Mouse (Mus musculus) embryo, embryonic 9.5 days (tissue): ENCODE results near the gene Cmc1.
"Not testable (repeated sequence)": the region's sequence is repeated elsewhere in the genome, so short reads cannot be mapped to it uniquely, and the experiment has no call there.

Experiments
- DNase-seq: peaks from one replicate; pipeline ENCODE4 v3.0.0-alpha.2; 2017; ENCODE audit errors: extremely low spot score

Cmc1 gene

DNA sequence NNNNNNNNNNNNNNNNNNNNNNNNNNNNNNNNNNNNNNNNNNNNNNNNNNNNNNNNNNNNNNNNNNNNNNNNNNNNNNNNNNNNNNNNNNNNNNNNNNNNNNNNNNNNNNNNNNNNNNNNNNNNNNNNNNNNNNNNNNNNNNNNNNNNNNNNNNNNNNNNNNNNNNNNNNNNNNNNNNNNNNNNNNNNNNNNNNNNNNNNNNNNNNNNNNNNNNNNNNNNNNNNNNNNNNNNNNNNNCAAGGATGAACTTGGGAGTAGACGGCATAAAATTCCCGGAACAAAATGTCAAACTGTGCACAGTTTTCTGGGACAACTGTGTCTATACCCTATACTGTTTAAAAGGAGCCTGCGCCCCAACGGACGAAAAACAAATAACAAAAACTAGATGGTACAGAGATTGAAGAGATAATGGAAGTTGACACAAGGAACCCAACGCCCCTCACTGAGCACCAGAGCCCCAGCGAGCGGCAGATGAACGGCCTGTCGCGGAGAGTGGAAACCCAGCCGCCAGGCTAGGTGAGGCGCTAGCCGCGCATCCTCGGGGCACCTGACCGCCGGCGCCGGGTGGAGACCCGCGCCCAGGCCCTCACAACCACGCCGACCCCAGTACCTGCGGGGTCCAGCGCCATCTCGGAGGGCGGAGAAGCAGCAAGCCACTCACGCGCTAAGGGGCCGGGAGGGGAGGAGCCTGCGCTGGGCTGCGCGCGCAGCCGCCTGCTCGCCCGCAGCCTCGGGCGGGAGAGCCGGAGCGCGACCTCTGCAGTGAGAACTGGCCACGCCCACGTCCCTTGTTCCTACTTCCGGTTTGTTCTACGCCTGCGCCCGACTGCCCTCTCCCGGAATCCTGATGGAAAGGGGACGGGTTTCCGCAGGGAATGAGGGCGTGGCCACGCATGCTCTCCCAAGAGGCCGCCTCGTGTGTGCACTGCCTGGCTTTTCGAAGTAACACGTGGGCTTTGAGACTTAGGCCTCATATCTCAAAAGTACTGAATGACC is at the start of gene Cmc1:
Gene Cmc1 (minus strand): TSS at position 771 of the 996 bp plus-strand sequence.
- peak; percentile 96 for DNase-seq

DNA sequence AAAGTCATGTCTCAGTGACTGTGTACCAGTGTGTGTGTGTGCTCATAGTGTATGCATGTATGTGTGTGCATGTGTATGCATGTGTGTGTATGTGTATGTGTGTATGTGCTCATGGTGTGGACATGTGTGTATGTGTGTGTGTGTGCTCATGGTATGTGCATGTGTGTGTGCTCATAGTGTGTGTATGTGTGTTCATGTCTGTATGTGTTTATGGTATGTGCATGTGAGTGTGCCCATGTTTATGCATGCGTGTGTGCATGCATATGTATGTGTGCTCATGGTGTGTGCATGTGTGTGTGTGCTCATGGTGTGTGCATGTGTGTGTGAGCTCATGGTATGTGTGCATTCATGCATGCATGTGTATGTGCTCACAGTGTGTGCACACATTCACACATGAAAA is 48.6 kb upstream of the Cmc1 start:
- DNase-seq = no peak

DNA sequence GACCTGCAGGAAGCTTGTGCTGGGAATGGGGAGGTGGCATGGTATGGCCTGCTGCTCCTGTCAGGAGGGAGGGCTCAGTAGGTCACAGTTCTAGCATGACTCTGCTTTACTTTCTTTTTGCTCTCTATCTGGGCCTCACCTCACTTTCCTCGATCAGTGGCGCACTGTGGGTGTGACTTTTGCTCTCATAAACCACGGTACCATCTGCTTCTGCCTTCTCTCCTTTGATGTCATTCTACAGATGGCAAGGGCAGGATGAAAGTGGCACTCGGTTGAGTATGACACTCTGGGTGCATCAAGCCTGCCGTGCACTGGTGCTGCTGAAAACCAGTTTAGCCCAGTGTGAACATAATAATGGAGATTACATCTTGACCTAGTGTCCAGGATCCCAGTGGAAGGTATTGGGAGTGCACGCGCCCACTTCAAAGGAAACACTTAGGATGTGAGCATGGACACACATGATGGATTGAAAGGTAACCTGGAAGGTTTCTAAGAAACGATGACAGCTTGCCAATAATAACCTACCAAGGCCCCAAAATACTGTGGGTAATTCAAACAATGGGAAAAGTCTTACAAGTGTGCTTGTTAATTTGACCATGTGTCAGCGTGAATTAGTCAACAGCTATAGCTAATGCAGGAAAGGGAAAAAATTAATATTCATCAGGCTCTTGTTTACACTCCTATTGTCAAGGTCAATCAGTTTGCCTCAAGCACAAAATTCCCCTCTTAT is 46.8 kb upstream of the Cmc1 start:
- DNase-seq = no peak

DNA sequence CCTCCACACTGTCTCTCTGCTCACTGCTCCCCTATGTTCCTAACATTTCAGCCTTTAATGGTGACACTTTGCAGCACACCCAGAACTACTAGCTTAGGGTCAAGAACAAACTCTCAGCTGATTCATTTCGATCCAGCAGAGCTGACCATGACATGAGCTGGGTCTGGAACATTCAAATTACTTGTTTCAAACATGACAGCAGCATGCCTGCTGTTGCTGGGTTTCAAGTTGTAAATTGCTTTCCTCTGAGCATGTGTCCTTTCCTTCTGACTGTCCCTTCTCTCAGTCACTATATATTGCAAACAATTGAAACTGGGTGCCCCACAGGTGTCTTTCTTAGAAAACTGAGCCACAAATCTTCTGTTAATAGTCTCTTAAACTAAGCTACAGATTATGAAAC is 43.3 kb upstream of the Cmc1 start:
- DNase-seq = no peak

DNA sequence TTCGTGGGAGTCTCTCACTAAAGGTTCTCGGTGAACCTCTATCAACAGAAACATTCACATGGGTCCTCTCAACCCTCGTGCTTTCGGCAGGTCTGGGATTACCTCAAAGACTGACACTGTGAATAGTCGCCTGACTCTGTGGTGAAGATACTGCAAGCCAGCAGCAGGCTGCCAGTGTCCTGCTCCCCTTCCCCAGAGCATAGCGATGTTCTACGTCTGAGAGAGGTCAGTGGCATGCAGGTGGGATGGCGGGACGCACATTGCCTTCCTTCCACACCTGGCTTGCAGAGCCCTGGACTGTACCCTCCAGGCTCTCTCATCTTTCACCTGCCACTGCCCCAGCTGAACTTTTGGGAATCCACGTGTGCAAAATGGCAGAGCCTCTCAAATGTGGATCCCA is 41.3 kb upstream of the Cmc1 start:
- no peak for DNase-seq

DNA sequence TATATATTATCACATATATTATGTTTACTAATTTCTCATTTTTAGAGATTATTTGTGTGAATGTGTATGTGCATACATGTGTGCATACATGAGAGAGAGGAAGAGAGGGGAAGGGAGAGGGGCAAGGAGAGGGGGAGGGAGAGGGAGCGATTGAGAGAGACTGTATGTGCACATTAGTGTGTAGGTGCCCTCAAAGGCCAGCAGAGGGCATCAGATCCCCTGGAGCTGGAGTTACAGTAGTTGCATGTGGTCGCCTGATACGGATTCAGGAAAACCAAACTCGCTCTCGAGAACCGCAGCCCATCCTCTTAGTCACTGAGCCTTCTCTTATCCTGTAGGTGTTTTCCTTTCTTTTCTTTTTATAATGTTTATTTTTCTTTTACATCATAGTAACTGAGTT is 38.4 kb upstream of the Cmc1 start:
- no peak for DNase-seq

DNA sequence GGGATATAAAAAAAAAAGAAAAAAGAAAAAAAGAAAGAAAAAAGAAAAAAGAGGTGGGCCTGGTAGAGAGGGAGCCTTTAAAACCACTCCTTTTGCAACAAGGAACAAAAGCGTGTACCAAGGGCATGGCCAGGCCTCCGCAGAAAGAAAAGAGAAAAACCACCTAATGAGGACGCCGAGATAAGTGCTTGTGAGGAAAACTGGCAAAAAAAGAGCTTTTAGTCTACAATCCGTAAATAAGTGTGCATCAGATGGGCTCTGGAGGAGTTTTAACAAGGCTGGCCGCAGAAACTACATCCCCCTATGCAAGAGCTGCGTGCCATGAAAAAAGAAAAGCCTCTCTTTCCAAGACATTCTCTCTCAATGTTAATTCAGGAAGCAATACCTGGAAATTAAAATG is 37.4 kb upstream of the Cmc1 start:
- DNase-seq = no peak

DNA sequence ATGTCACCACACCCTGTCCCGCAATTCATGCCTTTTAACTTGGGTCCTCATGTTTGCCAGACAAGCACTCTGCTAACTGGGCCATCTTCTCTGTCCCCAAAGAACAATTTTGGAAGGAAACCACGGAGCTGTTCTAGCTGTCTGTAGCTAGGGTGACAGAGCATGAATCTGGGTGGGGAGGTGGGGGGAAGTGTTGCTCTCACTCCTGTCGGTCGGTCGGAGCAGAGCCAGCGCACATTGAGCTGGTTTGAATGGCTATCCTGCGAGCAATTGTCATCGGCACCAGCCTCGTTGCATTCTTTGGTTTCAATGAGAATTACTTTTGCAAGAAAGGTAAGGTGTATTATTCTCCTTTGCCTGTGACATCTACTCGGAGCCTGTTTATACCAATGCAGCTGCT is 36.8 kb upstream of the Cmc1 start:
- no peak for DNase-seq

DNA sequence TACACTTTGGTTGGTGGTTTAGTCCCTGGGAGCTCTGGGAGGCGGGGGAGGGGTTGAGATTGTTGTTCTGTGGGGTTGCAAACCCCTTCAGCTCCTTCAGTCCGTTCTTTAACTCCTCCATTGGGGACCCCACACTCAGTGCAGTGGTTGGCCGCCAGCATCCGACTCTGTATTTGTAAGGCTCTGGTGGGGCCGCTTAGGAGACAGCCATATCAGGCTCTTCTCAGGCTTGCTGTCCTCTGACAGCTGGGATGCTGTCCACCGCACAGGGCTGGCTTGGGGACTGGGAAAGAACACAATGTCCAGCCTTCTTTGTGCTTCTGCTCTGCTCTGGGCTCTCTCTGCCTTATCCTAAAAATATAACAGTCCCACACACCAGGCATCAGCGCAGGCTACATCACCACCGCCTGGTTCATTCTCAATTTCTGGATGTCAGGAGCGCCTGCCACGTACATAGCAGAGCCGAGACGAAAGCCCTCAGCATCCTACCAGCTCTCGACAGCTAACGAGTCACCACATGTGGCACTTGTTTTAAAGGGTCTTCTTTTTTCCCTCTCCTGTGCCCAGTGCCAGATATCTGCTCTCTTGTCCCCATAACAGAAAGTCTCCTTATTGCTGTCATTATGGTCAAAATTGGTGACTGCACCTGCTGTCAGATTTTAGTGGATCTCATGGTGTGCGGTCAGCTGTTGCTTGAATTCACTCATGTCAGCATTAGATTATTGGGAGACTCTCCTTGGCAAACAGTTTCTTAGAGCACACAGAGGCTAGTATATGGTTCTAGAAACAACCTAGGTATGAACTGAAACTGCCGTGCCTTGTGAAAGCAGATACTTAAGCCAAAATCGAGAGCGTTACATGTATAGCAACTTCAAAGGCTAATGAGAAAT is 29.4 kb upstream of the Cmc1 start:
- DNase-seq = no peak

DNA sequence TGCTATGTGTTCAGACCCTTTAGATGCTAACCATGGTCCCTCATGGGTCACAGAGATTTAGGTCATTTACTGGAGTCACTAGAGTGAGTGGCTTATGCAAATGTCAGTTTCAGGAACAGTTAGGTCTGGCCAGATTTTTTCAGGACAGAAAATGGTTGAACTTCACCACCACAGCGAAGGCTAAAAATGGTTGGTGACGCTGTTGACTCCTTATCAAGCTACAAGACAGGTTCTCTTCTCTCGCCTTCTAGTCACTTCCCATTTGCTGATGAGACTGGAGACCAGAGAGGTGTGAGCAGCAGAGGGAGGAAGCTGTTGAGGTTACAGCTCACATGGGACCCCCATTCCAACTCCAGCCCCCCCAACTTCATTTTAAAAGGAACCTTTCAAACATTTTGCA is 26.7 kb upstream of the Cmc1 start:
- no peak for DNase-seq

DNA sequence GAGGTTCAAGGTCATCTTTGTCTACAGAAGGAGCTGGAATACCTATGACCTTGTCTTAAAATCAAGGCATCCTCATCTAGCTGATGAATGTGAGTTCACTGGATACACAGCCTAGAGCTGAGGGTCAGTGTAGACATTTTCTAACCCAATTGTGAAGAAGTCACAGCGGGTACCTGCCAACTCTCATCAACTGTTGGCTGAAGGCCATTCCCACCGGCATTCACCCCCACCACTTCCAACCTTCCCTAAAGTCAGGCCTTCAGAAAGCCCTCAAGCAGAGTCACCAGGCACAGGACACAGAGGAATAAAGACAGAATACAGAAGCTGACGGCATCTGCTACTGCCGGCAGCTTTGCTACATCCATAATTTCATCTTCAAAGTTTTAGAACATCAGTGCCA is 25.4 kb upstream of the Cmc1 start:
- no peak for DNase-seq

DNA sequence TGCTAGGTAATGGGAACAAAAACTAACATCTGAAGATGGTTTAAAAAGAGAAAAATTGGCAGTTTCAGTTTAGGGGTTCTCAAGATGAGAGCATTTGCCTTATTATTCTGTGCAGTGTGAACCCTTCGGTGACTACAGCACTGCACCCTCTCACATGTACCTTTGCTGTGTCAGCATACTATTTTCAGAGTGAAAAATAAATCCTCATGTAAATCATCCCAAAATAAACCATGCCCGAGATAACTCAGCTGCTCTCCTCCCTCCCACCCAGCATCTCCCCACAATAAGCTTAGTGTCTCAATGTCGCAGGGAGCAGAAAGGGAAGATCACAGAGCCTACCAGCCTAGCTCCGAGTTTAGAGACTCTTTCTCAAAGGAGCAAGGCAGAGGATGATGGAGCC is 23.1 kb upstream of the Cmc1 start:
- no peak for DNase-seq

DNA sequence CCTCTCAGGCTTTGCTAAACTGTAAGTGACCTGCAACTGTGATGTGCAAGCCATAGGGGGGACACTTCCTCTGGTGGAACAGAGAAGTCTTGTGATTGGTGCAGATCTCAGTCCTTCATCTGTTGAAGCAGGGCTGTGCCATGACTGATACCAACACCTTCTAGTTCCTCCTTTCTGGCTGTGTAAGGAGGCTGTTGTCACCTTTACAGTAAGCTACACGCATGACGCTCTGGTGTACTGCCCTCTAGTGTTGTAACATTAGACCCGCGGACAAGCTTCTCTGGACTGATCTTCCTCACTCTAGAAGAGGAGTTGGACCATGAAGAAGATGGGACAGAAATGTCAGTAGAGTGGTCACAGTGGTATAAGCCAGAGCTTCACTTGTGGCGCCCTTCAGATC is 18.6 kb upstream of the Cmc1 start:
- DNase-seq = no peak

DNA sequence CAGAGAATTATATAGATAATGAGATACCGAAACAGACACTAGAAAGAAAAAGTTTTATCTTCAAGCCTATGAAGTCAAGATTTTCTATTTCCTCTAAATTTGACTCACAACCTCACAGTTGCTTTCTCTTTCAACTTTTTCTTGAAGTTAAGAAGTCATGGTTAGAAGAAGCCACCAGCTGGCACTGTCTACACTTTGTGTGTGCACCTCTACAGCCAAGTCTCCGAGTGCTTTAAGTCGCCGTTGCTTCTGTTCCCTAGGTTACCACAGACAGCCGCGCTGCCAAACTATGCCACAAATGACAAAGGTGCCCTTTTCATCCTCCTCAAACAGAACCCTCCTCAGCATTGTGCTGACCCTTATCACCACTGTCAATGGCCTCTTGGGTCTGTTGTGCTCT is 17.6 kb upstream of the Cmc1 start:
- no peak for DNase-seq

DNA sequence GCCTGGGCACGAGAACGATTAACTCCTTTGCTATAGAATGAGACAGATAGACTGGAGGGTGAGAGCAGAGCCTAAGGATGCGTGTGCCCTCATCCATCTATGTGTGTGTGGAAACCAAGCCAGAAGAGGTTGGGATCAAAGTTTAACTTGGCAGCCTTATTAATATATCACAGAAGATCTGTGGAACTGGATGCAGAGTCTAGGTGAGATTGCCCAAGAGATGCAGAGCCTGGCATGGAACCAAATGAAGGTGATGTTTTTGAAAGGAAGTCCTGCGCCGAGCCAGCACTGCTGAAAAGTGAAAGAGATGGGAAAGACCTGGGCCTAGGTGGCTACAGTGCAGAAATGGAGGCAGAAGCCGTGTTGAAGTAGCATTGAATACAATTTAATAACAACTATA is 11.6 kb upstream of the Cmc1 start:
- DNase-seq = no peak

DNA sequence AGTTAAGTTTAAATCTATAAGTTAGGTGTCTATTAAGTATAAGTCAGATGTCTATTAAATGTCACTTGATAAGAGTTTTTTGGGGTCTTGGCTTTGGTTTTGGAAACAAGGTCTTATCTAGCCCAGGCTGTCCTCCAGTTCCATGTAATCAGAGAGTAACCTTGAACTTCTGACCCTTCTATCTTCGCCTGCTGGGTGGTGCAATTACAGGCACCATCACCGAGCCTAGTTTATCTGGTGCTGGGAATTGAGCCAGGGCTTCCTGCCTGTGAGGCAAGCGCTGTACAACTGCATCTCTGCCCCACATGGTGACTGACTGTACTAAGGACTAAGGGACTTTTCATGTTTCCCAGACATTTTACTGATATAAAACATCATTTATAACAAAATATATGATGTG is 10.0 kb upstream of the Cmc1 start:
- DNase-seq = no peak

DNA sequence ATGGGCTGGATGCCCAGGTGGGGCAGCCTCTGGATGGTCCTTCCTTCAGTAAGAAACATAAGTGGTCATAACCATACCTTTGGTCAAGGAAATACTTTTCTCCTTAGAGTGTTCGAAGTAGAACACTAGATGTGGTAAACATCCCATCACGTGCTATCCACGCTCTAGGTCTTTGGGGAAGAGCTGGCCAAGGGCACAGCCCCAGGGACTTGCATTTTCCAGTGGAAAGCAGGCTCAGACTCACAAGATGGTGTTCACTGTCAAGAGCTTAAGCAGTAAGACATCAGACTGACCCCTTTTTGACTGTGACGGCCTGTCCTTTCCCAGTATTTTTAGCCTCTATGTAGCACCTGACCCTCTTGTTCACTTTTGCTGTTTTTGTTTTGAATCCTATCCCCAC is 8.2 kb upstream of the Cmc1 start:
- DNase-seq = no peak

DNA sequence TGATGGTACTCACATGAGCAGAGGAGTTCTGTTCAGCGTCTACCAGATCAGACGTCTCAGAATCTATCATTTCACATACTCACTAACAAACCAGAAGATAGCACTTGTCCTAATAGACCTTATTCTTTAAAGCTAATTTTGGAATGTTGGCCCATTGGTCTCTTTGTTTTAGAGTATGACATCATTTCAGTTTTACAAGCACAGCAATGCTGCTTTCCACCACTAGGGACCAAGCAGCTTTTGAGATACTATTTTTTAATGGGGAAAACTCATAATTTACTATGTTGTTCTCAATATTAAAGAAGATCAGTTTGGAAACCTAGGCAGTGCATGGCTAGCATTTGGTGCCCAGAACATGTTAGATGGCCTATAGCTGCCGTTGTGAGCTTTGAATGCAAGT is 7.3 kb upstream of the Cmc1 start:
- DNase-seq = no peak

DNA sequence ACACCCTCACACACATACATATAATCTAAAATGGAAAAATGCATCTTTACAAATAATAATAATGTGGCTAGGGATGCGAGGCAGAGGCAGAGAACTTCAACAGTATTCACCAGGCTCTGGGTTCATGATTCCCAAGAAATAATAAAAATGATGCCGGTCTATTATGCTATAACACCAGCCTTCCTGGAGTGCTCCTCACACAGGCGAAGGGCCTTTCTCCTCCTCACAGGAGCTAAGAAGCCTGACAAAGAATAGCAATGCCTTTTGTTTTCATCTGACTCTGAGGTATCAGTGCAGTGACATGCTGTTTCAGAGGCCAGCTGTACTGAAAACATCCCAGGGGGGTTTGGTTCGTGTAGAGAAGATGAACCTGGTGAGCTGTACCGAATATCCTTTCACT is 4.7 kb upstream of the Cmc1 start:
- DNase-seq = no peak

DNA sequence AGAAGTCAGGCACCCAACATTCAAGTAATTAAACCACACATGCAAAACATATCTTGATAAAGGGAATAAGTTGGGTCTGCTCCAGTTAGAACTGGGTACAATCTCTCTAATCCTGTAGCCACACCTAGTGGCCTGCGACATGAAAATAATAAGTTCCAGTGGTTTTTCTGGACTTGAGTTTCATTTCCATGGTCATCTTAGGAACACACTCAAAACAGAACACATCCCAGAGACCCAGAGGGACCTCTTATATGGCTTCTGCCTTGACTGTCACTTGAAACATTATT is 1.2 kb upstream of the Cmc1 start:
- DNase-seq = no peak

DNA sequence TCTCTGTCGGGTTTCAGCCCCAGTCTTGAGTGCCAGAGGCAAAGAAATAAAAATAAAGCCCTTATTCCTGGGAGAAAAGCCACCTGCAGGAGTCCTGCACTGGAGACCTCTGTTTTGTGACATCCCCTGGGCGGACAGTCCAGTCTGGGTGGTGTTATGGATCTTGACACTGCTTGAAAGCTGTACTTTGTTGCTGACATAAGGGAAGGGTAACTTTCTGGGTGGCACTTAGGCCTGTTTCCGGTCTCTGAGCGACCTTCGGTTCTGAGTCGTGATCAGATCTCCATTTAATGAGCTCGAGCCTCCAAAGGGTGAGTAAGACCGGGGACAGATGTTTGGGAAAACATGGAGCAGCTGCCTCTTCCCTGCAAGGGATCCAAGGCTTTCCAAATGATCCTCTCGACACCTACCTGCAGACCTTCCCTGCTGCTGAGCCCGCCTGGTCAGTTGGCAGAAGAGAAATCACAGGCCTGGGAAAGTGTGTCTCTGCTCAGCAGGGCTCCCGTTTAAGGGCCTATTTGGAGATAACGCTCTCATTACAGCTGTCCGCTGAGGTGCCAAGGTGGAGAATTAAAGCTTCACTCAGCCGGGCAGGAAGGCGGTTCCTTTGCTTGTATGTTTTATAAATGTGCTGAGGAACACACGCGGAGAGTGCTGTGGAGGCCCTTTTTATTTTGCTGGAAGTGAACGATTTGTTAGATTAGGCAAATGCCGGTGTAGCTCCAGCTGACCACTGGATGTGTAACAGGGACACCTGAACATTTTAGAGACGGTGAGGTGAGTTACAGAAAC is 648 bp upstream of the Cmc1 start:
- no peak for DNase-seq

DNA sequence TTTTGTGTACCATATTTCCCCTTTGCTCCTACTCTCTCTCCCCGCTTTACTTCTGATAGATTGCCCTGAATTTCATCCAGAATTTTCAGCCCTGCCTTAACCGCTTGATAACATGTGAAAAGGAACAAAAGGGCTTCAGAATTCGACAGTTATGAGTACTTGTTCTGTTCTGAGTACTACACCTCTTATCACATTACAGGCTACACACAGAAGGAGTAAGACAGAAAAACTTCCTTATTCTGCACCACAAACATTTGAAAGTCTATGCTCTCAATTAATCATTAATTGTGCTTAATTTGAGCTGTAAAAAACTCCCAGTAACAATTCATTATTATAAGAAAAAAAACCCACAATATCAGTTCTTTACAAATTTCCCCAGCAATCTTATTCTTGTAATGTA is 9.6 kb downstream of the Cmc1 start:
- not testable (repeated sequence) for DNase-seq
